Mouse (Mus musculus) embryonic facial prominence, embryonic 11.5 days (tissue): Measurements from ENCODE around the gene Blm. TPM values are rescaled to one million over a fixed set of nuclear protein-coding genes. Genes with fewer than 3 reads are reported as not detected.

ENCODE experiments used
- ATAC-seq: fragments of 200-750 bp; cut with Nextera tagmentation; replicated peaks from 2 replicates; pipeline ENCODE4 v1.8.0; 2017; ENCODE audit warnings: low read depth; ENCODE audit not compliant: insufficient number of reproducible peaks, low FRiP score, low TSS enrichment
- DNase-seq: peaks from one replicate; pipeline ENCODE4 v3.0.0-alpha.2; 2015; ENCODE audit warnings: low spot score
- H3K27ac ChIP-seq: fragments of 300-500 bp; sonication (generic); replicated peaks from 2 replicates; pipeline ENCODE4 v1.5.1; 2014; ENCODE audit warnings: mild to moderate bottlenecking, low read depth, low read length, control low read depth
- H3K27me3 ChIP-seq: fragments of 300-500 bp; sonication (generic); 2 replicates; pipeline ENCODE4 v1.6.1; 2014; ENCODE audit warnings: mild to moderate bottlenecking, low read length, moderate library complexity, mixed read lengths; ENCODE audit not compliant: control insufficient read depth, insufficient read depth
- H3K36me3 ChIP-seq: fragments of 300-500 bp; sonication (generic); replicated peaks from 2 replicates; pipeline ENCODE4 v1.6.1; 2014; ENCODE audit warnings: low read depth, mild to moderate bottlenecking, low read length, moderate library complexity, mixed read lengths; ENCODE audit not compliant: control insufficient read depth, insufficient read depth
- H3K4me1 ChIP-seq: fragments of 300-500 bp; sonication (generic); 2 replicates; pipeline ENCODE4 v1.6.1; 2014; ENCODE audit warnings: low read length, mixed read lengths; ENCODE audit not compliant: control insufficient read depth, insufficient read depth
- H3K4me2 ChIP-seq: fragments of 300-500 bp; sonication (generic); 2 replicates; pipeline ENCODE4 v1.6.1; 2014; ENCODE audit warnings: low read depth, mild to moderate bottlenecking, control low read depth, low read length, moderate library complexity
- H3K4me3 ChIP-seq: fragments of 300-500 bp; sonication (generic); 2 replicates; pipeline ENCODE4 v1.5.1; 2014; ENCODE audit warnings: low read depth, low read length, control low read depth
- H3K9ac ChIP-seq: fragments of 300-500 bp; sonication (generic); replicated peaks from 2 replicates; pipeline ENCODE4 v1.6.1; 2014; ENCODE audit warnings: mild to moderate bottlenecking, control low read depth, low read length
- H3K9me3 ChIP-seq: fragments of 300-500 bp; sonication (generic); replicated peaks from 2 replicates; pipeline ENCODE4 v1.6.1; 2016; ENCODE audit warnings: mild to moderate bottlenecking, low read length, inconsistent platforms, mixed read lengths; ENCODE audit not compliant: control insufficient read depth
- WGBS: fragments of 180-500 bp; shearing (Covaris S2); extraction: QIAGEN DNeasy Blood & Tissue Kit; methylation state at CpG from one replicate; pipeline ENCODE4 v1.1.7; 2014; 5-methylcytosine and 5-hydroxymethylcytosine counted together
- polyA plus RNA-seq: library from polyadenylated mRNA; unstranded; fragments of >200 nt; fragmentation: Nextera tagmentation; extraction: Ambion mirVana; gene quantifications from 2 replicates; pipeline ENCODE4 v1.2.1, GENCODE M21; 2014

Blm gene
- polyA plus RNA-seq, 1 experiment from 2014 or later: 45.9 TPM

DNA sequence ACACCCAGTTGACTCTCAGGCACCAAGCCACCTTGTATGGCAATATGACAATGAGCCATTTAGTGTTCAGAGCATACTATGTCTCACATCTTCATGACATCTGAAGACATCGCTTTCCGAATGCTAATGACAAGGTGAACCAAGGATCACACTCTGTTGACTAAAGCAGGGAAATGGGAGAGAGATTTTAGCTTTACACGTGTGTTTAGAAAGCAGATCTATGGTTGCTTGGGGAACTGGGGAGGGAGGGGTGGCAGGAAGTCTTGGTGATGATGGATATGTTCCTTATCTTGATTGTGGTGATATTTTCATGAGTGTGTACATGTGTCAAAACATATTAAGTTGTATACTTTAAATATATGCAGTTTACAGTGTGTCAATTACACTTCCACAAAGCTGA lies 128.7 kb downstream of the Blm start:
- no peaks in the 10 kb centered on the region for H3K27me3 ChIP-seq
- H3K36me3 ChIP-seq: no peaks in the 10 kb centered on the region
- peaks cover 3% of the 10 kb centered on the region; the same call in 1 of the 2 replicates for H3K4me1 ChIP-seq
- H3K4me3 ChIP-seq: no peak overlapping the region
- no peaks in the 10 kb centered on the region for H3K9me3 ChIP-seq
- H3K4me2 ChIP-seq: no peak overlapping the region
- H3K27ac ChIP-seq: no peak overlapping the region
- WGBS: 90% methylated on average over 3 of the region's 3 CpGs
- no peak for DNase-seq
- no peak for ATAC-seq
- H3K9ac ChIP-seq: no peak overlapping the region

GRCm38 (mm10) chr7:80405188-80405695 lies 129.7 kb downstream of the Blm start, which contains the start of gene Furin:
TSS of gene Furin (minus strand) at chr7:80405436.
- Histone ChIP-seq H3K4me1 (peaks cover 4% of the 10 kb centered on the region; the same call in 1 of the 2 replicates), H3K4me3 (no peak within 1 kb of the TSS), H3K4me2 (no peak within 1 kb of the TSS), H3K9ac (no peak within 1 kb of the TSS), H3K9me3 (no peaks in the 10 kb centered on the region), H3K27ac (no peak within 1 kb of the TSS), H3K36me3 (no peaks in the 10 kb centered on the region), H3K27me3 (no peaks in the 10 kb centered on the region)
- ATAC-seq (no peak), DNase-seq (no peak)
- 78% methylated on average over 9 of the region's 9 CpGs for WGBS

Other genes starting within 250 kb of the Blm start
- 154 and 172 TPM in 2 replicates for gene Prc1, start 240.7 kb downstream of the Blm start, polyA plus RNA-seq
- gene Rccd1, start 210.7 kb downstream of the Blm start, polyA plus RNA-seq: 7.5 and 8.4 TPM in 2 replicates
- gene Unc45a, start 194.1 kb downstream of the Blm start, polyA plus RNA-seq: 26.5 and 31.1 TPM in 2 replicates
- gene Hddc3, start 192.0 kb downstream of the Blm start, polyA plus RNA-seq: 25.7 and 28.4 TPM in 2 replicates
- gene Man2a2, start 163.7 kb downstream of the Blm start, polyA plus RNA-seq: 6.6 and 9.3 TPM in 2 replicates
- 6.6 and 8.3 TPM in 2 replicates for gene Fes, start 147.2 kb downstream of the Blm start, polyA plus RNA-seq
- gene Furin, start 129.7 kb downstream of the Blm start, polyA plus RNA-seq: 5.2 and 6.0 TPM in 2 replicates
- gene Crtc3, start 153.8 kb upstream of the Blm start, polyA plus RNA-seq: 8.4 and 9.7 TPM in 2 replicates